Mouse (Mus musculus) MEL (cell line): ENCODE results near the gene Csrnp1. TPM values are rescaled to one million over a fixed set of nuclear protein-coding genes. Genes with fewer than 3 reads are reported as not detected.

Source experiments
- DNase-seq: peaks from one replicate; pipeline ENCODE4 v3.0.0; 2011; ENCODE audit warnings: low read depth, low spot score
- H3K27ac ChIP-seq: 2 replicates; pipeline ENCODE4 v1.5.1; 2012; ENCODE audit warnings: low read depth, mild to moderate bottlenecking, control low read depth, low read length, moderate library complexity; ENCODE audit not compliant: control insufficient read depth
- H3K27me3 ChIP-seq, 2 experiments: fragments of 150-350 bp in 1 of 2; sonication (generic) in 1 of 2; 2 replicates each; pipeline ENCODE4 v1.6.1; 2012; ENCODE audit warnings: low read length in 2 of 2, mild to moderate bottlenecking in 2 of 2, improper control_type of control experiment in 1 of 2, moderate library complexity in 1 of 2; ENCODE audit not compliant: insufficient read depth in 2 of 2, control insufficient read depth in 1 of 2
- H3K36me3 ChIP-seq, 2 experiments: 2 replicates each; pipeline ENCODE4 v1.6.1; 2012 to 2014; ENCODE audit warnings: low read length in 2 of 2, improper control_type of control experiment in 1 of 2, inconsistent platforms in 1 of 2, mild to moderate bottlenecking in 1 of 2; ENCODE audit not compliant: insufficient read depth in 2 of 2, control insufficient read depth in 1 of 2
- H3K4me1 ChIP-seq, 2 experiments: fragments of 150-350 bp in 1 of 2; sonication (generic) in 1 of 2; 2 replicates each; pipeline ENCODE4 v1.6.1; 2012; ENCODE audit warnings: low read length in 2 of 2, improper control_type of control experiment in 1 of 2, mild to moderate bottlenecking in 1 of 2; ENCODE audit not compliant: insufficient read depth in 2 of 2, control insufficient read depth in 1 of 2
- H3K4me3 ChIP-seq, 2 experiments: fragments of 150-350 bp in 1 of 2; sonication (generic) in 1 of 2; 2 replicates each; pipeline ENCODE4 v1.5.1; 2012; ENCODE audit warnings: low read depth in 2 of 2, low read length in 2 of 2, mild to moderate bottlenecking in 2 of 2, moderate library complexity in 2 of 2, control low read depth in 1 of 2, improper control_type of control experiment in 1 of 2; ENCODE audit not compliant: control insufficient read depth in 1 of 2, insufficient read depth in 1 of 2
- H3K79me2 ChIP-seq: 2 replicates; pipeline ENCODE4 v1.6.1; 2012; ENCODE audit warnings: mild to moderate bottlenecking, low read length, moderate library complexity; ENCODE audit not compliant: control insufficient read depth, poor library complexity, insufficient read depth
- H3K9ac ChIP-seq: 2 replicates; pipeline ENCODE4 v1.6.1; 2012; ENCODE audit warnings: low read depth, mild to moderate bottlenecking, control low read depth, low read length, moderate library complexity; ENCODE audit not compliant: control insufficient read depth, poor library complexity, severe bottlenecking
- H3K9me3 ChIP-seq: fragments of 150-350 bp; sonication (generic); replicated peaks from 2 replicates; pipeline ENCODE4 v1.6.1; 2012; ENCODE audit warnings: mild to moderate bottlenecking, low read length, improper control_type of control experiment, moderate library complexity; ENCODE audit not compliant: insufficient read depth
- E2F4 ChIP-seq: IDR thresholded peaks from 2 replicates; pipeline ENCODE4 v1.6.1; 2011; ENCODE audit warnings: low read depth, low read length, improper control_type of control experiment, borderline replicate concordance
- GABPA ChIP-seq: IDR thresholded peaks from 2 replicates; pipeline ENCODE4 v1.6.1; 2012; ENCODE audit warnings: low read depth, mild to moderate bottlenecking, inconsistent platforms, low read length, improper control_type of control experiment, moderate library complexity
- KAT2A ChIP-seq: conservative IDR thresholded peaks from 2 replicates; pipeline ENCODE4 v1.6.1; 2012; ENCODE audit warnings: low read depth, low read length, improper control_type of control experiment, inconsistent platforms
- MAX ChIP-seq: IDR thresholded peaks from 2 replicates; pipeline ENCODE4 v1.6.1; 2011; ENCODE audit warnings: low read length, improper control_type of control experiment
- MAZ ChIP-seq: IDR thresholded peaks from 2 replicates; pipeline ENCODE4 v1.6.1; 2012; ENCODE audit warnings: low read depth, mild to moderate bottlenecking, inconsistent platforms, low read length, improper control_type of control experiment
- MXI1 ChIP-seq: IDR thresholded peaks from 2 replicates; pipeline ENCODE4 v1.6.1; 2011; ENCODE audit warnings: mild to moderate bottlenecking, low read depth, low read length, improper control_type of control experiment
- MYC ChIP-seq: IDR thresholded peaks from 2 replicates; pipeline ENCODE4 v1.6.1; 2011; ENCODE audit warnings: low read depth, mild to moderate bottlenecking, low read length, improper control_type of control experiment, moderate library complexity
- NELFE ChIP-seq: IDR thresholded peaks from 2 replicates; pipeline ENCODE4 v1.6.1; 2011; ENCODE audit warnings: low read depth, low read length, improper control_type of control experiment
- NRF1 ChIP-seq: IDR thresholded peaks from 2 replicates; pipeline ENCODE4 v1.6.1; 2014; ENCODE audit warnings: low read depth, mild to moderate bottlenecking, inconsistent platforms, low read length, improper control_type of control experiment, moderate library complexity; ENCODE audit not compliant: poor library complexity, insufficient read depth, severe bottlenecking
- POLR2A ChIP-seq, 2 experiments: IDR thresholded peaks; 2 replicates each; pipeline ENCODE4 v1.6.1; 2011 to 2012; ENCODE audit warnings: low read length in 2 of 2, mild to moderate bottlenecking in 2 of 2, control low read depth in 1 of 2, improper control_type of control experiment in 1 of 2, low read depth in 1 of 2, moderate library complexity in 1 of 2; ENCODE audit not compliant: control insufficient read depth in 1 of 2, insufficient read depth in 1 of 2, poor library complexity in 1 of 2
- POLR2AphosphoS5 ChIP-seq: IDR thresholded peaks from 2 replicates; pipeline ENCODE4 v1.6.1; 2012; ENCODE audit warnings: low read depth, borderline replicate concordance, mild to moderate bottlenecking, inconsistent platforms, low read length, moderate library complexity, mixed read lengths
- RAD21 ChIP-seq: IDR thresholded peaks from 2 replicates; pipeline ENCODE4 v1.6.1; 2011; ENCODE audit warnings: mild to moderate bottlenecking, low read depth, low read length, improper control_type of control experiment
- RCOR1 ChIP-seq: IDR thresholded peaks from 2 replicates; pipeline ENCODE4 v1.6.1; 2012; ENCODE audit warnings: low read depth, mild to moderate bottlenecking, inconsistent platforms, low read length, improper control_type of control experiment
- SIN3A ChIP-seq: IDR thresholded peaks from 2 replicates; pipeline ENCODE4 v1.6.1; 2012; ENCODE audit warnings: low read length, improper control_type of control experiment, inconsistent platforms
- SMC3 ChIP-seq: IDR thresholded peaks from 2 replicates; pipeline ENCODE4 v1.6.1; 2011; ENCODE audit warnings: low read depth, low read length, improper control_type of control experiment
- TBP ChIP-seq: IDR thresholded peaks from 2 replicates; pipeline ENCODE4 v1.8.0; 2011; ENCODE audit warnings: low read depth, low read length, improper control_type of control experiment
- TCF12 ChIP-seq: IDR thresholded peaks from 2 replicates; pipeline ENCODE4 v1.6.1; 2014; ENCODE audit warnings: low read depth, mild to moderate bottlenecking, inconsistent platforms, low read length, improper control_type of control experiment, moderate library complexity
- UBTF ChIP-seq: IDR thresholded peaks from 2 replicates; pipeline ENCODE4 v1.6.1; 2012; ENCODE audit warnings: low read depth, mild to moderate bottlenecking, inconsistent platforms, low read length, improper control_type of control experiment, moderate library complexity, borderline replicate concordance; ENCODE audit not compliant: insufficient read depth
- USF2 ChIP-seq, 2 experiments: IDR thresholded peaks; 2 replicates each; pipeline ENCODE4 v1.6.1; 2011 to 2012; ENCODE audit warnings: improper control_type of control experiment in 2 of 2, low read length in 2 of 2, borderline replicate concordance in 1 of 2, inconsistent platforms in 1 of 2, low read depth in 1 of 2, mild to moderate bottlenecking in 1 of 2; ENCODE audit not compliant: insufficient read depth in 1 of 2
- ZC3H11A ChIP-seq: IDR thresholded peaks from 2 replicates; pipeline ENCODE4 v1.6.1; 2012; ENCODE audit warnings: low read depth, mild to moderate bottlenecking, inconsistent platforms, low read length, improper control_type of control experiment
- ZKSCAN1 ChIP-seq: IDR thresholded peaks from 2 replicates; pipeline ENCODE4 v1.6.1; 2012; ENCODE audit warnings: low read depth, mild to moderate bottlenecking, inconsistent platforms, low read length, improper control_type of control experiment, moderate library complexity
- ZNF384 ChIP-seq: IDR thresholded peaks from 2 replicates; pipeline ENCODE4 v1.6.1; 2012; ENCODE audit warnings: low read depth, mild to moderate bottlenecking, inconsistent platforms, low read length, improper control_type of control experiment
- polyA plus RNA-seq, 2 experiments: library from polyadenylated mRNA; stranded (reverse) in 1 of 2; unstranded in 1 of 2; fragments of >175 nt in 1 of 2; fragments of >200 nt in 1 of 2; gene quantifications; 2 replicates each; pipeline versions ENCODE4 v1.2.1 to v1.2.4; 2012; ENCODE audit warnings: low replicate concordance in 2 of 2, low read depth in 1 of 2; ENCODE audit not compliant: insufficient read length in 2 of 2, insufficient read depth in 1 of 2, missing spikeins in 1 of 2
- total RNA-seq: library from RNA; depleted of rRNA; stranded (reverse); fragments of 300-350 nt; gene quantifications from 2 replicates; pipeline ENCODE4 v1.2.3, GENCODE M21; 2012

Gene Csrnp1
- total and polyA plus RNA-seq, 3 experiments, result 3.7 to 8.1 TPM; not detected in 1

GRCm38 (mm10) chr9:119988304-119988703, 3.8 kb upstream of the Csrnp1 start:
- H3K27ac ChIP-seq, result no peak overlapping the region
- peaks cover 0 to 8% of the 10 kb centered on the region in 2 experiments; a peak in 1 of 4 replicates for H3K36me3 ChIP-seq
- DNase-seq, result peak; percentile 40
- H3K9me3 ChIP-seq, result no peaks in the 10 kb centered on the region
- no peak overlapping the region for H3K9ac ChIP-seq
- no peaks in the 10 kb centered on the region for H3K27me3 ChIP-seq
- H3K4me3 ChIP-seq, result no peak overlapping the region
- peaks cover 2% of the 10 kb centered on the region; the same call in 1 of the 2 replicates for H3K79me2 ChIP-seq
- peaks cover 10 to 15% of the 10 kb centered on the region in 2 experiments for H3K4me1 ChIP-seq
- TF ChIP-seq MXI1 (no peak), USF2 (IDR thresholded peaks at IDR 0.05; ENCODE audit: borderline replicate concordance in 1 of 2, insufficient read depth in 1 of 2, low read depth in 1 of 2, low read length in 2 of 2) (no peak), POLR2A (IDR thresholded peaks at IDR 0.05; ENCODE audit: control insufficient read depth in 1 of 2, insufficient read depth in 1 of 2, low read depth in 1 of 2, low read length in 2 of 2, poor library complexity in 1 of 2) (no peak), MAX (no peak), UBTF (no peak), ZC3H11A (no peak), POLR2AphosphoS5 (no peak)

- no peak for DNase-seq
- peaks cover 0 to 2% of the 10 kb centered on the region in 2 experiments; a peak in 1 of 4 replicates for H3K36me3 ChIP-seq
- H3K79me2 ChIP-seq, result peaks cover 5% of the 10 kb centered on the region; the same call in 1 of the 2 replicates
- H3K4me3 ChIP-seq, result no peak overlapping the region
- H3K27ac ChIP-seq, result no peak overlapping the region
- H3K27me3 ChIP-seq, result no peaks in the 10 kb centered on the region
- no peaks in the 10 kb centered on the region for H3K9me3 ChIP-seq
- H3K9ac ChIP-seq, result no peak overlapping the region
- peaks cover 2 to 8% of the 10 kb centered on the region in 2 experiments; a peak in 3 of 4 replicates for H3K4me1 ChIP-seq
- TF ChIP-seq RCOR1 (no peak), RAD21 (no peak), MYC (no peak)
Observed at GRCm38 (mm10) chr9:119985881-119986574, 1.6 kb upstream of the Csrnp1 start.

- Histone ChIP-seq H3K36me3 (peaks cover 0 to 6% of the 10 kb centered on the region in 2 experiments; a peak in 2 of 4 replicates), H3K4me3 (peak overlapping the region; percentile 80 to 81), H3K4me1 (peaks cover 4 to 13% of the 10 kb centered on the region in 2 experiments; a peak in 3 of 4 replicates), H3K27me3 (no peaks in the 10 kb centered on the region), H3K27ac (no peak overlapping the region), H3K9me3 (no peaks in the 10 kb centered on the region), H3K9ac (peak overlapping the region; percentile 87), H3K79me2 (peaks cover 7% of the 10 kb centered on the region)
- peak; percentile 80 for DNase-seq
- TF ChIP-seq TCF12, result no peak
- 0 out of 2 replicates have a peak, but pooled peaks have one; percentile 19 for TF ChIP-seq NRF1
- peak; percentile 55 to 90; a peak in 3 of 4 replicates for TF ChIP-seq POLR2A (IDR thresholded peaks at IDR 0.05; ENCODE audit: control insufficient read depth in 1 of 2, insufficient read depth in 1 of 2, low read depth in 1 of 2, low read length in 2 of 2, poor library complexity in 1 of 2)
- TF ChIP-seq GABPA, result no peak
- no peak for TF ChIP-seq ZKSCAN1
- TF ChIP-seq TBP, result no peak
- peak; percentile 63 for TF ChIP-seq NELFE
- TF ChIP-seq SIN3A, result peak; percentile 26; the same call in 1 of the 2 replicates
- TF ChIP-seq ZNF384, result peak; percentile 69
- TF ChIP-seq SMC3, result no peak
- TF ChIP-seq KAT2A, result no peak
- TF ChIP-seq MAZ, result peak; percentile 74; the same call in 1 of the 2 replicates
- no peak for TF ChIP-seq E2F4
Observed at GRCm38 (mm10) chr9:119983585-119984535, 598 bp downstream of the Csrnp1 start.
